Mouse (Mus musculus) small intestine, adult 2 months (tissue): Measurements from ENCODE around the gene Gm9833.

ENCODE experiments used
- CTCF ChIP-seq: fragments of 200-500 bp; IDR thresholded peaks from 2 replicates; pipeline ENCODE4 v1.5.1; 2012; ENCODE audit warnings: low read depth, mild to moderate bottlenecking, control low read depth, inconsistent platforms, low read length, moderate library complexity, mixed read lengths; ENCODE audit not compliant: insufficient replicate concordance, insufficient read length; ENCODE audit errors: extremely low read depth
- POLR2A ChIP-seq: fragments of 200-500 bp; IDR thresholded peaks from 2 replicates; pipeline ENCODE4 v1.6.1; 2012; ENCODE audit warnings: low read depth, mild to moderate bottlenecking, control low read depth, inconsistent platforms, low read length, moderate library complexity

DNA sequence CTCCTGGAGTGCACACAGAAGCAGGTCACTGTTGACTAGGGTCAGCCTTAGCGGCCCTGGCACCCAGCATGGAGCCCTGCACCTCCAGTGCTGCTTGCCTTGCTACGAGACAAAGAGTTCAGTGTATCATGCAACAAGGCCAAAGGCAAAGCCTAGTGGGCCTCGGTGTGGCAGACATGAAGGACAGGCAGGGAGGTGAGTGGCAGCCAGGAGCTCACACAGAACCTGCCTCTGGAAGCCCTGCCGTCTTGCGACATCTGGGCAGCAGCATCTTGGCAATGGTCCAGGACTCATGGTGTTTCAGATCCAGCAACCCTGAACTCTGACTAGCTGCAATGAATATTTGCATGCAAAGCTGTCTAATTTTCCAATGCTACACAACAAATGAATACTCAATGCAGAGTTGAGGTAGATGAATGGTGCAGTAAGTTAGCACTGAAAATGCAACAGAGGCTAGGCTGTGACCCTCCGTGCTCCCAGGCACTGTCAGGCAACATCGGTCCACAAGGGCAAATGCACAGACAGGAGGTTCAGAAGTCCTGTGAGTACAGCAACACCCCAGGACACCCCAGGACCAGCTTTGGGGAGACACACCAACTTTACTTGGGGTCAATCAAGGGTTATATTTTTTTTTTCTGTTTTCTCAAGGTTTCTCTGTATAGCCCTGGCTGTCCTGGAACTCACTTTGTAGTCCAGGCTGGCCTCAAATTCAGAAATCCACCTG lies 2.4 kb upstream of the Gm9833 start:
- TF ChIP-seq CTCF = no peak
- TF ChIP-seq POLR2A = no peak
